Mouse (Mus musculus) liver, postnatal 0 days (tissue): ENCODE data around the gene Fabp3.

Experiments used
- CTCF ChIP-seq: sonication (generic); IDR thresholded peaks from 2 replicates; pipeline ENCODE4 v1.5.1; 2016; ENCODE audit warnings: antibody characterized with exemption, low read depth
- EP300 ChIP-seq: IDR thresholded peaks from 2 replicates; pipeline ENCODE4 v1.6.1; 2016; ENCODE audit warnings: antibody characterized with exemption, low read depth, mild to moderate bottlenecking

DNA sequence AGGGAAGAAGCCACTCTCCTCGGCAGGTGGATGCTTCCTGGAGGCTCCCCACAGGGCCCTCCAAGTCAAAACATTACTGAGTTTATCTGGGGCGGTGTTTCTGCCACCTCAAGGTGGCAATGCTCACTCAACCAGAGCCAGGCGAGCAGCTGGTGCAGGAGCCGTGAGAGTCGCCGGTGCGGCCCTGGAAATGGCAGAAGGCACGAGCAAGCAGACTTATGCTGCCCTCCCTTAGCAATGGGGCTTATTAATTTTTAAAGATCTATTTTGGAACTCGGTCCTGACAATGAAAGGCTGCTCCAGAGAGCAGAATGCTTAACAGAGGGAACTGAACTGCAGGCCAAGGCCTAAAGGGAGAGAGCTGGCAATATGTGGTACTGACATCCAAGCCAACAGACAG, 19.0 kb downstream of the Fabp3 start:
- TF ChIP-seq CTCF: no peak
- TF ChIP-seq EP300: no peak
